Mouse (Mus musculus): Measurements from ENCODE around the gene Fbxo9.

Gene Fbxo9

GRCm38 (mm10) chr9:78108796-78109239 lies at the start of gene Fbxo9, which contains the start of gene Ick:
Gene Fbxo9, minus strand, starts transcription at chr9:78109065.
Gene Ick, plus strand, starts transcription at chr9:78109192.
- peak; percentile 96 for DNase-seq (ENCODE audit: low read depth)

DNA sequence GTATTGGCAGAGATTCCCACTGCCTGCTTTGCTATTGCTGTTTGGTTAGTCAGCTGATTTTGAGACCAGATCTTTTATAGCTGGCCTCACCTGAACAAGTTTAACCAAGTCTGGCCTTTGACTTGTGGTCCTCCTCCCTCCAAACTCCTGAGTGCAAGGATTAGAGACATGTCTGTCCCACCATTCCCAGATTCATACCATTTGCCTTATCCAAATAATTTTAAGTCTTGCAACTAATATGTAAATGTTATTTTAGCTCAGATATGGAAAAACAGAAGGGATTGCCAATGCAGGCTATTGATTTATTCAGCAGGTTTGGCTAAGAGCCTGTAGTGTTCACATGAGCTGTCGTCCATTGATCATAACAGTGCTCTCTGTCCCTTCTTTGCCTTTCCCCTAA lies 48.4 kb upstream of the Fbxo9 start:
- DNase-seq (ENCODE audit: low read depth): no peak

DNA sequence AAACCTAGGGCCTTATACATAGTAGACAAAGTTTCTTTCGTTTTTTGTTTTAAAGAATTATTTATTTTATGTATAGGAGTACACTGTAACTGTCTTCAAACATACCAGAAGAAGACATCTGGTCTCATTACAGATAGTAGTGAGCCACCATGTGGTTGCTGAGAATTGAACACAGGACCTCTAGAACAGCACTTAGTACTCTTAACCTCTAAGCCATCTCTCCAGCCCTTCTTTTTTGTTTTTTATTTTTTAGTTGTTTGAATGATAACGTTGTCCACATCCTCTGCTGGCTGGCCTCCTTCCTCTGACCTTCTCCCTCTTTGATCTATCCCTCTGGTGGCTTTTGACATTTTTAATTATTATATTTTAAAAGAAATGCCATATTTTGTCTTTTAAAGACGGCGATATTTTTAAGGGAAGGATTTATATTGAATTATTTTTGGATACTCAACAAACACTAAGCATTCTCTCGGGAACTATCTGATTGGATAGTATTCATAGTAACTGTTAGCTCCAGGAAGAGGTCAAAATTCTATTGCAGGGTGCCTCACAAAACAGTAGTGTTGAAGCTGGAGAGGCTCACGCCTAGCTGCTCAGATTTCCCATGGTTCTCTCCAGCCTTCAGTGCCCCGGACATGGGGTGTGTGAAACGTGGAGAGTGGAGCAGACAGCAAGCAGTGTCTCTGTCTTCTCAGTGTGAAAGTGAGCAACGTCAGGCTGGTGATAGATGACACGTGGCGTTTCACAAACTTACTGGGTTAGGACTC lies 45.5 kb upstream of the Fbxo9 start:
- no peak for DNase-seq (ENCODE audit: low read depth)

- DNase-seq (ENCODE audit: low read depth): peak; percentile 30
Measured at GRCm38 (mm10) chr9:78149770-78150169, 40.9 kb upstream of the Fbxo9 start.

DNA sequence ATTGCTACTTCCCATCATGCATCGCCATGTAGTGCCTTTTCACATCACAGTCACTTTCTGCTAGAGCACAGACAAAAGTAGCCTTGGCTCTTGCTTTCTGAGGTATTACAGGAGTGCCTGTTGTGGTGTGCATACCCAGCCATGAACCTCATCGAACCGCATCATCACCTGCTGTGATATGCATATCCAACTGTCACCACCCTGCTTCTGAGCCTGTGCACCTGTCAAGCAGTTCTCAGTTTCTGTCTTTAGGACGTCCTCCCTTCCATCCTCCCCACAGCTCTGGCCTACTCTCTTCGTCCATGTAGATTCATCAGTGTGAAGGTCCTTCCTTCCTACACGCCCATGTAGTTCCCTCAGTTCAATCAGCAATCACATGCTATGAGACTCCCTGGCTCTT lies 39.3 kb upstream of the Fbxo9 start:
- DNase-seq (ENCODE audit: low read depth): no peak

DNA sequence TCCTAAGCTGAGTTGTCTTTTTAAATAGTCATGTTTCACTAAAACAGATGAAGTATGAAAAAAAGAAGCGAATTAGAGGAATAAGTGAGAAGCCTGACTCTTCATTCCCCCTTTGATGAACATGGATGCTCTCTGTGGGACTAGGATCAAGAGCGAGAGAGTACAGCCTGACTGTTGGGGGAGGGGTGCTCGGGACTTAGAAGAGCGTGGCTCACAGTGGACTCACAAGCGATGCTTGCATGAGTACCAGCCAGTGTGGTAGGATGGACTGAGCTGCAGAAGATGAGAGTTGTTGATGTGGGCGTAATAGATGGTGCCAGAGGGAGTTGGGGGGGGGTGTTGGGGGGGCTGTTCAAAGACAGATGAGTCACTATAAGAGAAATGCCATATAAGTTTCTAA lies 37.8 kb upstream of the Fbxo9 start:
- no peak for DNase-seq (ENCODE audit: low read depth)

GRCm38 (mm10) chr9:78146099-78146498 lies 37.2 kb upstream of the Fbxo9 start:
- no peak for DNase-seq (ENCODE audit: low read depth)

- no peak for DNase-seq (ENCODE audit: low read depth)
Measured at GRCm38 (mm10) chr9:78139463-78139862, 30.6 kb upstream of the Fbxo9 start.

GRCm38 (mm10) chr9:78138044-78138676 lies 29.3 kb upstream of the Fbxo9 start:
- DNase-seq (ENCODE audit: low read depth): no peak

DNA sequence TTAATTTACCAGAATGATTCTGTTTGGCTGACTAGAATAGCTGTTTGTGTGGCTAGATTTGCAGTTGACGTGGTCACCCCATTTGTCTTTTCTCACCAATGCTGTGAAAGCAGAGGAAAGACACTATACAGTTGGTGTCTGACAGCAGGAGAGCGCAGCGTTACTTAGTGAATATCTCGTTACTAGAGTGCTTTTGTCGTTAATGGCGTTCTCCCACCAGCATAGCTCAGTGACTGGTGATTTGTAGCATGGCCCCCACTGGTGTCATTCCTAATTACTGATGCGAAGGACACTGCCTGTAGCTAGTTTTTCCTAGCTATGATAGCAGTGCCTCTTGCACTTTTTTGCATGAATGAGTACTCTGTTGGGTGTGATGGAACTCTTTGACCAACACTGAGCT lies 26.8 kb upstream of the Fbxo9 start:
- no peak for DNase-seq (ENCODE audit: low read depth)

- no peak for DNase-seq (ENCODE audit: low read depth)
Measured at GRCm38 (mm10) chr9:78126643-78127042, 17.8 kb upstream of the Fbxo9 start.

DNA sequence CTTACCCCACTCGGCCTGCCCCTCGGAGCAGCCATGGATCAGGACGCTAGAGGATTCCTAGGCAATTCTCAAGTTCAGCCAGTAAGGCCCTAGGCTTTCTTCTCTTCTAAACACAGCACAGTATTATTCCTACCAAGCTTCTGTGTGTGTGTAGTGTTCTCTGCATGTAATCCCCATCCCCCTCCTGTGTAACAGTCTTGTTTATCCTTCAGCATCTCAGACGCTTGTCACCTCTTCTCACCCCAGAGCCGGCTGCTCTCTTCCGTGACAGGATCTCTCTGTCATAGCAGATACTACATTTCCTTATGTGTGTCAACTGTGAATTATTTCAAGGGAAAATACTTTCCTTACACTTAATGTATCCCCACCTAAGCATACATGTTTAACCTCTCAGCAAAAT lies 17.1 kb upstream of the Fbxo9 start:
- no peak for DNase-seq (ENCODE audit: low read depth)

DNA sequence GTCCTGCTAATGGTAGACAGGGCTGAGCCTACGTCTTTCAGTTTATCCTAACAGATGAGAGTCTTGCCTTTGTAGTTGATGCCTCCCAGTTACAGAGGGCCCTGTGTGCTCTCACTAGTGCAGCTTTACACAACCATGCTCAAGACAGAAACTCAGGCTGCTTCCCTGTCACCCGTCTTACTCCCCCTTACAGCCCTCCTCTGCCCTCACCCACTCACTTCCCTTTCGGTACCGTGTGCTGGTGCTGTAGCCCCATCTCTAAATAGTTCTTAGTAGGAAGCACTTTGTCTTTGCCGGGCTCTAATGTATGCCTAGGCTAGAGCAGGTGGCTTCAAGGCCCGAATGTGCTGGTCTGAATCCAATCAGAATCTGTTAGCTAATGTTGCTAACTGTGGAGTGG lies 15.4 kb upstream of the Fbxo9 start:
- no peak for DNase-seq (ENCODE audit: low read depth)

GRCm38 (mm10) chr9:78122939-78123712 lies 14.3 kb upstream of the Fbxo9 start:
- DNase-seq (ENCODE audit: low read depth): no peak

DNA sequence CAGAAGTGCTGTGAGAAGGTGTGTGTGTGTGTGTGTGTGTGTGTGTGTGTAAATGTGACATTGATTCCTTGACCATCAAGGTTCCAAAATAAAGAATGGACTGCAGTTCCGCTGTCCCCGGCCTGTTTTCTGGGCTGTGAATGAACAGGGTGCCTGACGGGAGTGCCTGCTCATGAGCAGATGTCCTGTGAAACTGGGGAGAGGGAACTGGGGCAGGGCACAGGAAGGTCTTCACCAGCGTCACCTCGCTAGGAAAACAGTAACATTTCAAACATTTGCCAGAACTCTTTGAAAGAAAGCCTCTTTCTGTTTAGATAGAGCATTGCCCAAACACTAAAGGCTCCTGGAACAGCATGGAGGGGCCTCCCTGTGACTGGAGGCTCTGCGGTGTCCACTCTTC lies 13.1 kb upstream of the Fbxo9 start:
- DNase-seq (ENCODE audit: low read depth): no peak

GRCm38 (mm10) chr9:78121358-78121757 lies 12.5 kb upstream of the Fbxo9 start:
- no peak for DNase-seq (ENCODE audit: low read depth)

GRCm38 (mm10) chr9:78117690-78118089 lies 8.8 kb upstream of the Fbxo9 start:
- DNase-seq (ENCODE audit: low read depth): no peak

DNA sequence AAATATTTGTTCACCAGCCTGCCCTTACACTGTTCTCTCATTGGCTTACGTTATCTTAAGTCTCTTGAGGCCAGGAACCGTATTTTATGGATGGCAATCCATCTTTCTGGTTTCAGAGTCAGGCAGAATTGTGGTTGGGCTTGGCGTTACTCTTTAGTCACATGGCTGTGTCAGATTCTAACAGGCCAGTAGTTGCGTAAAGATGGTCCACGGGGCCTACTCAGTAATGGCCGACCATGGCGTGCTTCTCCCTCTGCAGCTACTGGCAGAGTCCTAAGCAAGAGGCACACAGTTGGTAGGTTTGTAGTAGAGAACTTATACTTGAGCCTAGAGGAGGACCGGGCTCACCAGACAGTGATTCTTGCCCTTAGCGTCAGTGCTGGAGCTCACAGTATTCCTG lies 6.9 kb upstream of the Fbxo9 start:
- no peak for DNase-seq (ENCODE audit: low read depth)

- no peak for DNase-seq (ENCODE audit: low read depth)
Measured at GRCm38 (mm10) chr9:78113538-78113885, 4.6 kb upstream of the Fbxo9 start.

DNA sequence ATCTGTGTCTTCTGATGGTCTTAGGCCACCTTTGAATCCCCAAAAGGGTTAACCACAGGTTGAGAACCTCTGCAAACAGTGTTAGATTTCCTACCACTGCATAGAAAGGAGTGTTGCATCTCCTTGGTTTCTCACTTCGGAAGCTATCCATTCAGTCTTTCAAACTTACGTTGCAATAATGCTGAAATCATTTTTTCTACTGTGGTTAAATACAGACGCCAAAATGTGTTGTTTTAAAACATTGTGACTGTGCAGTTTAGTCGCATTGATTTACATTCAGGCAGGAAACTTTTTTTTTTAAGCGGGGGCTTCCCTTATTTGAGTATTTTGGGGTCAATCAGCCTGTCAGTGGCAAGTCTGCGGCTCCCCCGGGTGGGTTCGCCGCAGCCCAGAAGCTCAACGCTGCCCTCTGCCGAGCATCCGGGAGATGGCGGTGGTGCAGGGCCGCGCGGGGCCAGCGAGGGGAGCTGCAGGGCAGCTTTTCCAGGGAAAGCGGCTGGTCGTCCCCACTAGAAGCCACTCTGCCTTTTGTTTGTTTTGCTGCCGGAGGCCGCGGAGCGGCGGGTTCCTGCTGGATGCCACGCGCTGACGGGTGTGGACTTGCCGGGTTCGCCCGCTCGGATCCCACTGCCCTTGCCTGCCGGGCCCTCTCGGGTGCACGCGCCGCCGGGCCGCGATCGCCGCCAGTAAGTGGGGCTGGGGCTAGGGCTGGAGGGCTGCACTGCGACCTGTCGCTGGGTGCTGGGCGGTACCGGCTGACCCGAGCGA lies 4.1 kb upstream of the Fbxo9 start:
- DNase-seq (ENCODE audit: low read depth): peak; percentile 91

DNA sequence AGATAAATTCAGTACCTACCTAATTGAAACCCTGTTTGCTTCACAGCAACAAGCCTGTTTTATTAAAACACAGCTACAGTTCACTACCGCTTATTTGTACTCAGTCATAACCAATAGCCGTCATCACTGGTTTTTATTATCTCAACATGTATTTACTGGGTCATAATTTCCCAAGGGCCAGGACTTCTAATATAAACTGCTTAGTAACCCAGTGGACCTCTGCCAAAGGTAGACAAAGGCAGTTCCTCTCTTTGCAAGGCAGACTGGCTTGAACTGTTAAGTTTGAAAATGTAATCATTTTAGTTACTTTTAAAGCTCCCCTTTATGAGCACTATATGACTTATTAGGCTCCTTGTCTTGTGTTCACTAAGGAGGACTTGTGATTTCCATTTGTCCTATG lies 2.6 kb upstream of the Fbxo9 start:
- no peak for DNase-seq (ENCODE audit: low read depth)

DNA sequence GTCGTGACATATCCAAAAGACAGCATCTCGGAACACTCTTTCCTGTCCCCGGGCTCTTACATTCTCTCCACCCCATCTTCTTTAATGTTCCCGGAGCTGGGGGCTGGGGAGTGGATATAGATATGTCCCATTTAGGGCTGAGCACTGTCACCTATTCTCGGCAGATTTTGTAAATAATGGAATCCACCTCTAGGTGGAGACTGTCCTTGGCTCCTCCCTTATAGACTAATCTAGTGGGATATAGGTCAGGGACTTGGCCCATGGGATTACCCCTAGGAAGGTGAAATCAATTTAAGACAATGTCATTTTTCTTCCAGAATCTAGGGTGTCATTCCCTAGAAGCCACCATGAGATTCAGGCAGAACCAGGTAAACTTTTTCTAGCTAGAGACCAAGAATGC lies 791 bp upstream of the Fbxo9 start:
- peak; percentile 63 for DNase-seq (ENCODE audit: low read depth)

Data from naive thymus-derived CD4-positive, alpha-beta T cell, adult 2 months (primary cell).